Mouse (Mus musculus): ENCODE measurements at regions not wholly inside any gene's neighbourhood (a gene's known extent, or its start where the extent isn't known, plus 50 kb on each side); places are given as distances from the start of the nearest gene placed in this dataset.

- no peak for TF ChIP-seq CTCF (IDR thresholded peaks at IDR 0.05)
- TF ChIP-seq EP300 (IDR thresholded peaks at IDR 0.05), result no peak
Measured at GRCm38 (mm10) chr14:103449033-103449432, 64.1 kb upstream of the Scel start.

All from lung, postnatal 0 days (tissue).